Mouse (Mus musculus) G1E-ER4 (cell line): ENCODE data around the gene Tbxas1. TPM values are rescaled to one million over a fixed set of nuclear protein-coding genes. Genes with fewer than 3 reads are reported as not detected.

Experiments used
- GATA1 ChIP-seq: IDR thresholded peaks from one replicate; pipeline ENCODE4 v1.8.0; 2012; ENCODE audit warnings: low read length, inconsistent platforms
- polyA plus RNA-seq: library from polyadenylated mRNA; stranded (reverse); fragments of >175 nt; gene quantifications from 2 replicates; pipeline ENCODE4 v1.2.3, GENCODE M21; 2012

The Tbxas1 gene
- polyA plus RNA-seq, 1 experiment, result 0.03 TPM

DNA sequence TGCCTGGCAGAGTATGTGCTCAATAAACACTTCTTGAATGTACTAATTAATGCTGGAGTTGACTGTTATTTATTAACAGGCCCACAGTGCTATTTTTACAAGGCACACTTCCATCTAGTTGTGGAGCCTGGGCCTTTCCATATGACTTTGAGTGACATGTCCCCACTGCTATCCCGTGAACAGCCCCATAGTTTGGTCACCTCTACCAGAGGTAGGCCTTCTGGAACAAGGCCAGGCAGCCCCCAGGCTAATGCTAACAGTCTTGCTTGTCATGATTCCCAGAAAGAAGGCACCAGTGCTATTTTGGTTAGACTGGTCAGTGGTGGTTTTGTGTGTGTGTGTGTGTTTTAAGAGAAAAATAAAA lies 98.9 kb downstream of the Tbxas1 start:
- no peak for TF ChIP-seq GATA1

DNA sequence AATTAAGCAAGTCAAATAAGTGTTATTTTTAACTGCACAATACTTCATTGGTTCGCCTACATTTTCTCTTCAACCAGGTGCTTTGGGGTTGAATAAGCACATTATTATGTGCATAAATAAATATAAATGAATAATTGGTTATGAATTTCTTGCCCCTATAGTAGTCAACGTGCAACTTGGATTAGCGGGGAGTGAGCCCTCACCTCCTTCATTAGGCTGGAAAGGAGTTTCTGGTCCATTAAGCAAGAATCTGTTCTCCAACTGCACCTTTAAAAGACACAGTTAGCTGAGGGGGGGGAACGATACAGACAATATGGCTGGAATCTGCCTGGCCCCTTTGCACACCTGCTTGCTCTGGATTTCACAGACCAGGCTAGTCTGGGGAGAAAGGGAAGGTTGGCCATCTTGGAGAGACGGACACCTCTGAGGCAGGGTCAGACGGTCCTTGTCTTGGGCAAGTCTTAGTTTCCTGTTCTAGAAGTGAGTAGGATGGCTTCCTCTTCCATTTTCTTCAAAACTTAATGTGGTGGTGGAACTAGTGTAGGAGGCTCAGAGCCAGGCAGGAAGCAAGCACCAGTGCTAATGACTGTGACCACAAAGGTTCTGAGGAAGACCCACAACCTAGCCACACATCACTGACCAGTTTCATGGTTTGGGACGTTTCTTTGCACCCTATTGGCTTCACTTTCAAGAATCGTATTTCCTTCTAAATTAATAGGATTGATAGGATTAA lies 99.5 kb downstream of the Tbxas1 start:
- no peak for TF ChIP-seq GATA1

DNA sequence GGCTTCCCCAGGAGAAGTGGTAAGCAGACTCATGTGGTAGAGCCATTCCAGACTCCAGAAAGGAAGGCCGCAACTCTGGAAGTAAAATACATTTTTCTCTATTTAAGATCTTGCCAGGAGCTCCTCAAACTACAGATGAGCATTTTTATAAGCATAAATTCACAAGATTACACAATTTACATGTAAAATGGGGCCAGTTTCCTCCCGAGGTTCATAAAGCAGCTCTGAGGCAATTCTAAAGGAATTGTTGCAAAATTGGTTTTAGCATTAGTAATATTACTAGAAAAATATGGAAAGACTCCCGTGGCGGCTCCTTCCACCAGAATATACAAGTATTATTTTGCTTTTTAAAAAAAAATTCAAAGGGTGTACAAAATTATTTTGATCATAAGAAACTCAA lies 100.7 kb downstream of the Tbxas1 start:
- no peak for TF ChIP-seq GATA1

DNA sequence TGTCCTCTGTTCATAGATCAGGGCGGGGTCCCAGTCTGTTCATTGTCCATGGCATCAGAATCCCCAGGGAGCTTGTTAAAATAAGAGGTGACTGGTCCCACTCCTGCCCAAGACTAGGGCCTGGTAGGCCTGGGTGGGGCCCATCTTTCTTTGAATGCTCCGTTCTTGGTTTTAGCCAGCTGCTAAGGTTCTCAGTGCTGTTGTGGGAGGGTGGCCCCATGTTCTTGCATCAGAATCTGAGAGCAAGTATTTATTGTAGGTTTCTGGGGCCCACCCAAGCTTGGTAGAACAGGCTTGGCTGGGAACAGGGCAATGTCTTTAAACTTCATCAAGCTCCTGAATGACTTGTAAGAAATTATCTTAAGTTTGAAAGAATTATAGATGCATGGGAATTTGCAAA lies 101.2 kb downstream of the Tbxas1 start:
- TF ChIP-seq GATA1, result no peak

DNA sequence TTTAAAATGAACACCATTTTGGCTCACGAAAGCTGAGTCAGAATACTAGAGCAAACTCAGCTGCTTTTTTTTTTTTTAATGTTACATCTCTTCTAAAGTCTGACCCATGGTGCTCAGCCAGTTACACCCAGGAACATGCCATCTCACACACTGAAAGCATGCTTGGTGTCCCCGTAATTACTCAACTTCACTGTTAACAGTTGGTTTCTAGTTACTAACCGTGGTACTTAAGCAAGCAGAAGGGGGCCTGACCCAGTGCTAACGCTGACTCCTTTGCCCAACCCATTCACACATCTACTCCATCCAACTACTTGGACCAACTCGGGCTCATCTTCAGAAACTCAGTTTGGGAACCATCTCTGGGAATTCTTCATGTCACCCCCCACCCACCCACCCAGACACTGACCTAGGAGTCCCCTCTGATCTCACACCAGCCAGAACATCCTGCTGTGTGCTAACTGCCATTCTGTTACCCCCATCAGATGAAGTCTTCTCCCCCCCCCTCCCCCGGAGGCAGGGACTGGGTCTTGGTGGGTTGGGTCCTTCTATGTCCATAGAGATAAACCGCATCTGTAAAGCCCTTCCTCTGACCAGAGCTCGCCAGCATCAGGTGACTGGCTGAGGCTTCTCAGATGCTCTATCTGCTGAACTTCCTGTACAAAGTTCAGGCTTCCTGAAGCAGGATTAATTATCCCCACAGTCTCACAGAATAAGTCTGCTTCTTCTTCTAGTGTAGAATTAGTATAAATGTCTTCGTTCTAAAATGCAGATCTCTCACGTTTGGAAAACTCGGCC lies 105.9 kb downstream of the Tbxas1 start:
- no peak for TF ChIP-seq GATA1

DNA sequence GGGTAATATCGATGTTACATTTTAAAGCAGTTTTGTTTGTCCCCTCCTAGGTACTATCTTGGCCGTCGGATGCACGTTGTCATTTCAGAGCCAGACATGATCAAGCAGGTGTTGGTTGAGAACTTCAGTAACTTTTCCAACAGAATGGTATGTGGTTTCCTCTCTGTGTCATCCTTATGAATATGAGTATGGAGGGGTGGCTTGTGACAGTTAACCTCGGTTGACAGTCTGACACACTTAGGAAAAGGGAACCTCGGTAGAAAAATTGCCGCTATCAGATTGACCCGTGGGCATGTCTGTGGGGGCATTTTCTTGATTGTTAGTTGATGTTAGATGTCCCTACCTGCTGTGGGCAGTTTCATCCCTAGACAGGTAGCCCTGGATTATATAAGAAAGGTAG lies 106.9 kb downstream of the Tbxas1 start:
- no peak for TF ChIP-seq GATA1

DNA sequence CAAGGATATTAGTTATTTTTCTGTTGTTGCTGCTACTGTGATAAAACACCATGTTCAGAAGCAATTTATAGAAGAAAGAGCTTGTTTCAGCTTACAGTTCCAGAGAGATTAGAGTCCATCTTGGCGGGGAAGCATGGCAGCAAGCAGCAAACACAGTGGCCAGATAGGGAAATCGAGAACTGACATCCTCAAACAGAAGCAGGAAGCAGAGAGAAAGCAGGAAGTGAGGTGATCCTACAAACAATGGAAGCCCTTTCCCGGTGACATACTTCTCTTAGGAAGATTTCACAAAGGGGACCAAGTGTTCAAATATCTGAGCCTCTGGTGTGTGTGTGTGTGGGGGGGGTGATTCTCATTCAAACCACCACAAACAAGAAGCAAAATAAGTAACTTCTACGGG lies 107.5 kb downstream of the Tbxas1 start:
- no peak for TF ChIP-seq GATA1

DNA sequence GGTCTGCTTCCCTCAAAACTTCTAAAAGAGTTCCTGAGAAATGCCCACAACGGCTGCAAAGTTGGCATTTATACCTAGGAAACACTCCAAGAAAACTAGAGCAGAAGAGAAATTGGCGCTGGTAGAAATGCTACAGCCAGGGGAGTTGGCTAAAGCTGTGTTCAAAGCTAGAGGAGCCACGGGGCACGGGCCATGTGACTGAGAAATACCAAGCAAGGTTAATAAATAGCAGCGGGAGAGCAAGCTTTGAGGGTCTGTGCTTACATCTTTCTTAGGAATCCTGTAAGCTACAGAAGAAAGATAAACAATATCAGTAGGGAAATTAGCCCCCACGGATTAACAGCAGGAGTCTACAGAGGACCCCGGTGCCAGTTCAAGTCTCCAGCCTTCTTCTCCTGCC lies 107.9 kb downstream of the Tbxas1 start:
- no peak for TF ChIP-seq GATA1

DNA sequence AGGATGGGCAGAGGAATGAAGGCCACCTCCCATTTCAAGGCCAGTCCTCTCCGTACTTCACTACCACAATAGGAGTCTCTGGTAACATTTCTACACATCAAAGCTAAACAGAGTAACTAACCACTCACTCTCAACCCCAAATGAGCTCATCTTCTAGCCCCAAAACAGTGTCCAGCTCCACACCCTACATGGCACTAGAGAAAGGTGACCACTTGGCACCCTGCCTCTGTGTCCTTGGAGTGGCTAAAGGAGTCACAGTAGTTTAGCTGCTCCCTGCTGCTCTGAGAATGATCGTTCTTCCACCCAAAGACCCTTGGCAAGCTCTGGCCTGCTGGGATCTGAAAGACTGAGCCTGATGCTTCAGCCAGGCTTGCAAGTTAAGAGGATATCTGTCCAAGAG lies 109.4 kb downstream of the Tbxas1 start:
- TF ChIP-seq GATA1, result no peak

DNA sequence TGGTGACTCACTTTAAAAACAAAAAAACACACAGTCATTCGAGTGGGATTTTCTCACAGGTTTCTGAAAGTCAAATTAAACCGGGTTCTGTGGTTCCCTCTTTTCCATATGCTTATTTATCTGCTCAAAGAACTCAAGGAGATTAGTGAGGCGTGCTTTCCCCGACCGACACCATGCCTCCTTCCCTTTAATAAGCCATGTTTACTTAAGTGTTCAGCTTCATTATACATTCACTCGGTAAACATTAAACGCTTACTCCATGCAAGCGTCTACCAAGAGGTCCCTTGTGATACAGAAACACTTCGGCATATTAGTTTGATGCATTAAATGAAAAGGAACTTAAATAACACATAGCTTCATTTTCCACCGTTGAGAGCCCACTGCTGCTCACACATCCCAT lies 111.4 kb downstream of the Tbxas1 start:
- TF ChIP-seq GATA1, result no peak

DNA sequence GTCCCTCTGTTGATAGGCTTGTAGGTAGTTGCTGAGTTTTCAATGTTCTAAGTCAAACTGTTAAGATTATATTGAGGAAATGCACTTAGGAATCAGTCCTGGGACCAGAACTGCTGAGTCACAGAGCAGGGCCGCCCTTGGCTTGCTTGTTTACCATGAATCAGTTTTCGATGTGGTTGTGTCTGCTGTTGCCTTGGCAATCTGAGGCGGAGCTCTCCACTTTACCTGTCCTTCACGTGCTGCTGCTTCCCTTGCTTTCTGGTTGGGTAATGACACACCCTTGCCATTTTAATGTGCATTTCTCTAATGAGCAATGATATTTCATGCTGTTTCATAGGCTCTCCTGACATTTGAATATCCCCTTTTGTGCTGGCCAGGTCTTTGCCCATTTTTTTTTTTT lies 116.8 kb downstream of the Tbxas1 start:
- TF ChIP-seq GATA1, result no peak

DNA sequence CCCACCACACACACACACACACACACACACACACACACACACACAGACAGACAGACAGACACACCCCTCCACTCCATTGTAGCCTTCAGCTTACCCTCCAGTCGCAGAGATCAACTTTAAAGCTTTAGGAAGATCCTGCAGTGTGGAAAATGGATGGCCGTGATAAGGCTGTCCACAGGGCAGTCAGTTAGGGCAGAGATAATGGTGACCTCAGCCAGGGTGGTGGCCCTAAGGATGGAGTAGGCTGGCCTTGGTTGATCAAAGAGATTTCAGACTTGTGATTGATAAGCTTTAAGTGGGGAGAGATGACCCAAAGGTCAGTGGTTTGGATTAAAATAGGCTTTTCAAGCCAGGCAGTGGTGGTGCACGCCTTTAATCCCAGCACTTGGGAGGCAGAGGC lies 120.6 kb downstream of the Tbxas1 start:
- TF ChIP-seq GATA1, result no peak

DNA sequence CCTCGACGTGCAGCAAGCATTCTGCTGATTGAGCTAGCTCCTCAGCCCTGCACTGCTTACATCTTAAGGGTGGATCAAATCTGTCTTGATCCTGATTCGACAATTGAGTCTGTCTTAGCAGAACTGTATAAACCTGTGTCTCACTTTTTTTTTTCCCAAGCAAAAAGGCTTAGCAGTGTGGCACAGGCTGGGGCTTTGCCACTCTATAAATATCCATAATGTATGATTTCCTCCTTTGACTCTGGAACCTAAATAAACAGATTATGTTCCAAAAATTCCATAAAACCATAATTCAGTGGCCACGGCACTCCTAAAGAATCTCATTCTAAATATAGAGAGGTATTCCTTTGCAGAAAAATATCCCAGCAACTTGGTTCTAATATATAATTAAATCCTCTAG lies 122.6 kb downstream of the Tbxas1 start:
- TF ChIP-seq GATA1, result no peak

DNA sequence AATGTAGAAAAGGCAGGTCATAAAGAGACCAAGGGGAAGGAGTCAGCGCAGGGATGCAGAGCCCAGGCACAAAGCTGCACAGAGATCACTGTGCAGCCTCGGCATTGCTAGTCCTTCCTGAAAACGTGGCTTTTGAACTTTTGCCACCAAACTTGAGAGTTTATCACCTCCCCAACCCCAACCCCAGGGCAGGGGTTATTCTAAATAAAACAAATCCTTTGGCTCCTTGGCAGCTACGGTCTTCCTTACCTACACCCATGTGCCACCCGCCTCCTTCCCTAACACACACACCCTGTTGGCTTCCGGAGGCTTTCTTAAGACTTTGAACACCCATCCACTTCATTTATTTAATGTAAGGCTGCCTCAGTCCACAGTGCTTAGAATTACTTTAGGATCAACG lies 127.9 kb downstream of the Tbxas1 start:
- TF ChIP-seq GATA1, result no peak

DNA sequence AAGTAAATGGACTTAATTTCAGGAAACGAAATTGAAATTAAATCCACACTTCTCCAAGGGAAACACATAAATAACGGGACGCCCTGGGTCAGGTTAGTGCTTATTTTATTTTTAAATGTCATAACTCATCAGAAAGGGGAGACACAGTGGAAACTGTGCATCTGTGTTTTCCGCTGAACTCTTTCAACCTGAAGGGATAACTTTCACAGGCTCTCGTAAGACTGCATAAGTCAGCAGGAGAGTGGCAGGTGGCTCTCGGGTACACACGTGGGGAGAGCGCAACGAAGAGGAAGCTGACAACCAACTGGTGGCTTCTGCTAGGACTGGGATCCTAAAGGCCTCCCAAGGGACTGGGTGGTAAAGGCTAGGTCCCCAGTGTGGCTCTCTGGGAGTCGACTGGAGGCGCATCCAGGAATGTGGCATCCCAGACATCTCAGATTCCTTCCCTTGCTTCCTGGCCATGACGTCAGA lies 128.8 kb downstream of the Tbxas1 start:
- no peak for TF ChIP-seq GATA1

DNA sequence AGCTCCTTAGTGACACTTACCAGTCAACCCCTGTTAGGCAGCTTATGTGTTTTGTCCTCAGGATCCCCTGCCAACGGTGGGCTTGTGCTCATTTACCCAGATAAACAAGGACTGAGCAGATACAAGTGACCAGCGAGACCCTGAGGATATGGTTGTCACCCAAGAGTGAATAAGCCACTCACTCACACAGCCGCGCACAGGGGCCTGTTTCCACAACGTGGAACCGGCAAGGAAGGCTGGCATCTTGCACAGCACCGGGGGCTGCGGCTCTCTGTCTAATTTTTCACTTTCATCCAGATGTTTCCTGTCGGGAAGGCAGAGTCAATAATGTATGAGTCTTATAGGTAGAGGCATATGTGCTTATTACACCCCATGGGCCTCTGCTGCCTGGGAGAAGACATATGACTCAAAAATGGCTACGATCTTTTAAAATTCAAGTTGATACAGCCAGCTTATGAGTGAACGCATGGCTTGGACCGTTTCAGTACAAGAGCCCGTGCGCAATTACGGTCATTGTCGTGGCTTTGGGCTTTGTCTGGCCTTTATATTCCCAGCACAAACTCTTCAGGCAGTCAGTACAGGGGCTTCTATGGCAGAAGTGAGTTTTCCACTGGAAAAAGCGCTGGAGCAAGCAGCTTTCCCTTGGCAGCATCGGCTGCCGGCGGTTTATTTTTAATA lies 130.2 kb downstream of the Tbxas1 start:
- no peak for TF ChIP-seq GATA1

DNA sequence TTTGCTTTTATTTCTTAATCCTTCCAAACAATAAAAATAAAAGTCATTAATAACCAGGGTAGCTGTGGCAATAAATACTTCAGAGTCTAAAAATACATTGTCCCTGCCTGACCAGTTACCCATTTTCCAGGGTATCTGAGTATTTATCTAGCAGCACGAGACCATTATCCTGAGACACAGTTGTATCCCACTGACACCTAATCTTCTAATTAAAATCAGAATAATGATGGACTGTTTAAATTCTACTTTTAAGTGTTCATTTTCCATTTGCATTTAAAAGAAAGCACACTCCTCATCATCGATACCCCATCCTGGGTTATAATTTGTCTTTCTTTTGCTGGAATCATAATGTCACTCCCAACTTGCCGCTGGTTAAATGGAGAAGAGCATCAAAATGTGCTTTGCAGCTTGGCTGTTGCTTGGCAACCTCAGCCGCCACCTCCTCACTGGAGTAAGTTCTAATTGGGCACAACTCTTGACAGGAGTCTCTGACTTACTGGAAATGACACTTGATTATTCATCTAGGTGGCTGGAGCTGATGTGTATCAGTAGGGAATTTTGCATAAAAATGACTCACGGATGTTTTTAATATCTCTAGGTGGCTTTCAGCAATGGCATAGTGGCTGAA lies 130.9 kb downstream of the Tbxas1 start:
- TF ChIP-seq GATA1, result no peak
